Mouse (Mus musculus) E14TG2a.4 (cell line): ENCODE measurements at regions not wholly inside any gene's neighbourhood (a gene's known extent, or its start where the extent isn't known, plus 50 kb on each side); places are given as distances from the start of the nearest gene placed in this dataset.

Experiments
- H3K27me3 ChIP-seq: 2 replicates; pipeline ENCODE4 v1.6.1; 2014; ENCODE audit warnings: low read length, control low read depth; ENCODE audit not compliant: insufficient read depth
- H3K36me3 ChIP-seq: 2 replicates; pipeline ENCODE4 v1.6.1; 2014; ENCODE audit warnings: low read length, control low read depth; ENCODE audit not compliant: insufficient read depth
- H3K4me1 ChIP-seq: replicated peaks from 2 replicates; pipeline ENCODE4 v1.6.1; 2014; ENCODE audit warnings: low read depth, low read length, control low read depth
- H3K4me3 ChIP-seq: replicated peaks from 2 replicates; pipeline ENCODE4 v1.5.1; 2014; ENCODE audit warnings: mild to moderate bottlenecking, low read length
- H3K9me3 ChIP-seq: 2 replicates; pipeline ENCODE4 v1.6.1; 2014; ENCODE audit warnings: low read length, control low read depth
- CTCF ChIP-seq: conservative IDR thresholded peaks from 2 replicates; pipeline ENCODE4 v1.5.1; 2014; ENCODE audit warnings: low read length
- NANOG ChIP-seq: IDR thresholded peaks from 2 replicates; pipeline ENCODE4 v1.6.1; 2014; ENCODE audit warnings: borderline replicate concordance, low read length, mixed read lengths
- POU5F1 ChIP-seq: IDR thresholded peaks from 2 replicates; pipeline ENCODE4 v1.6.1; 2014; ENCODE audit warnings: low read length, borderline replicate concordance

DNA sequence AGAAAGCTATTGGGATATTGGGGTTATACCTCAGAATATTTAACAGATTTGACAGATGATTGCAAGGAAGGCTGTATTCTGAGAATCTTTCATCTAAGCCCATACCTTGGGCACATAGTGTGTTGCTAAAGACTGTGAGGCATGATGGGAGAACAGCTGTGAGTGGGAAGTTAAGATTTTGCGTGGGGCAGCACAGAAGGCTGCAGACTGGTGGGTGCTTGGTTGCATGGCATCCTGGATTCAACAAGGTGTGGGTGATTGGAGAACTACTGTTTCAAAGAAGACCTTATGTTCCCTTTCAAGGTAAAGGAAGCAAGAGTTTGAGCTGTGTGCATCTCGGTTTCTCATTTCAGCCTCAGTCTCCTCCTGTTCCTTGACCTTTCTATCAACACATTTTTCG lies 584.8 kb downstream of the Sh2d4b start:
- TF ChIP-seq POU5F1 (no peak), CTCF (no peak), NANOG (no peak)
- no peaks in the 10 kb centered on the region for H3K36me3 ChIP-seq

DNA sequence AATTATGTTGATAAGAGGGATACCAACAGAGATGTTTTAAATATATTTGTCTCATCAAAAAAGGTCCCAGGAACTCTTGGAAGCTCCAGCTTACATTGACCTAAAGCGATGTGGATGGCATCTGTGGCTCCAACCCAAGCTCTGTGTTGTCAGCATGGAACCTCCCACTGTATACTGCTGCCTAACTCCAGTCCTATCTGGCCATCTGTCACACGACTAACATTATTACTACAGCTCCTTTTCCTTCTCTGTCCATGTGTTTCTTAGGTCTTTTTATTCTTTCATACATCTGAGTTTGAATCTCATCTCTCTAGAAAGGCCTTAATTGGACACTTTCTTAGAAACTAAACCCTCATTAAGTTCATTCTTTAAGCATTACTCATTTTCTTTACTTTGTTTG lies 613.9 kb downstream of the Sh2d4b start:
- H3K27me3 ChIP-seq = no peaks in the 10 kb centered on the region
- TF ChIP-seq POU5F1 = no peak
- no peak for TF ChIP-seq NANOG
- TF ChIP-seq CTCF = no peak
- no peaks in the 10 kb centered on the region for H3K4me1 ChIP-seq
- H3K4me3 ChIP-seq = no peak overlapping the region
- H3K9me3 ChIP-seq = no peaks in the 10 kb centered on the region
- no peaks in the 10 kb centered on the region for H3K36me3 ChIP-seq

More for the DNA sequence above, 584.8 kb downstream of the Sh2d4b start:
- Histone ChIP-seq H3K4me3 (no peak overlapping the region), H3K4me1 (no peaks in the 10 kb centered on the region), H3K27me3 (no peaks in the 10 kb centered on the region), H3K9me3 (no peaks in the 10 kb centered on the region)

DNA sequence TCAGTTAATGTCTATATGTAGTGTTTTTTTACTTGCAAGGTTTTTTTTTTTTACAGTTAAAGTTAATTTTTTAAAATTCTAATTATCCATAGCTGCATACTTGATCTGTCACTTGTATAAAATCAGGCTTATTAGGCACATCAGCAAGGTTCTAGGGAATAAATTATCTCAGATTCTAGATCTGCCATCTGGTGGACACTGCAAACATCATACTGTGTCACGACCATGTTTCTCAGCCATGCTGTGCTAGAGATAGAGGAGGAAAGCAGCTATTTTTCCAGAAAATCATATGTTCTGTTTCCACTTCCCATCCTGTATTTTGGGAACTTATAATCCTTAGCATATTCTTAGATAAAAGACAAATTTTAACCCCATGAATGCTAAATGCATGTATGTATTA lies 617.7 kb downstream of the Sh2d4b start:
- TF ChIP-seq CTCF (no peak), NANOG (no peak), POU5F1 (no peak)
- Histone ChIP-seq H3K27me3 (no peaks in the 10 kb centered on the region), H3K4me1 (no peaks in the 10 kb centered on the region), H3K36me3 (no peaks in the 10 kb centered on the region), H3K4me3 (no peak overlapping the region), H3K9me3 (no peaks in the 10 kb centered on the region)

DNA sequence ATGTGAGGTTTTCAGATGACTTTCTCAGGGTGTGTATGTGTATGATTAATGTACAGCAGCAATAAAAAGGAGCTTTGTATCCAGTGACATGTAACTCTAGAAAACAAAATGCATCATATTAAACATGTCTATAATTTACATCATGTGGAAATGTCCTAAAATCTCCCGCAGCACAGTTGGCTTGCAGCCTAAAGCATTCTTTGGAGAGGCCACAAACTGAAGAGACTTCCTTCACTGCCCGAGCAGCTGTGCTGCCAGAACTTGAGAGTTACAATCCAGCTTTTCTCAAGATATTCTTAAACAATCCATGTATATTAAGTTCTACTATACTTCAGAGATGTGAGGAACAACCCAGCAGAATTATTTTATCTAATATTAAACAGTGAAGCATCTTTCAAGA lies 631.4 kb downstream of the Sh2d4b start:
- no peaks in the 10 kb centered on the region for H3K9me3 ChIP-seq
- TF ChIP-seq CTCF = no peak
- TF ChIP-seq POU5F1 = no peak
- TF ChIP-seq NANOG = no peak

DNA sequence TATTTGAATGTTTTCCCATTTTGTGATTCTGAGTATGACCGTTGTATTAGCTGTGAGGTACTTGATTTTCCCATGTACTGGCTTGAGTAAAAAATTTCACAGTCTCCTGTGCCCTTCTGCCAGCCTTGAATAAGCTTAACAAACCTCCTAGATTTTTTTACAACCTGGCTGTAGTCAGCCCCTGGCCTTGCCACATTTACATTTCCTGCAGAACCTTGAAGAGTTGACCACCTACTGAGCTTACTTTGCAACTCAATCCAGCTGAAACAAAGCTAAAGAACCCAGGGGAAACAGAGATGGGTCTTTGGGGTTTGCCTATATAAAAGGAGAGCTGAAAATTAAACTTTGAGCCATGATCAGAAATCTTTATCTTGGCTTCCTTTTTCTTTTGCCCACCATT lies 661.0 kb downstream of the Sh2d4b start:
- H3K36me3 ChIP-seq = no peaks in the 10 kb centered on the region
- no peaks in the 10 kb centered on the region for H3K9me3 ChIP-seq
- no peak overlapping the region for H3K4me3 ChIP-seq
- peaks cover 36% of the 10 kb centered on the region for H3K4me1 ChIP-seq
- no peaks in the 10 kb centered on the region for H3K27me3 ChIP-seq
- no peak for TF ChIP-seq CTCF
- TF ChIP-seq NANOG = peak; percentile 38; the same call in 1 of the 2 replicates

More for the DNA sequence above, 631.4 kb downstream of the Sh2d4b start:
- Histone ChIP-seq H3K27me3 (no peaks in the 10 kb centered on the region), H3K36me3 (no peaks in the 10 kb centered on the region), H3K4me3 (no peak overlapping the region), H3K4me1 (no peaks in the 10 kb centered on the region)

DNA sequence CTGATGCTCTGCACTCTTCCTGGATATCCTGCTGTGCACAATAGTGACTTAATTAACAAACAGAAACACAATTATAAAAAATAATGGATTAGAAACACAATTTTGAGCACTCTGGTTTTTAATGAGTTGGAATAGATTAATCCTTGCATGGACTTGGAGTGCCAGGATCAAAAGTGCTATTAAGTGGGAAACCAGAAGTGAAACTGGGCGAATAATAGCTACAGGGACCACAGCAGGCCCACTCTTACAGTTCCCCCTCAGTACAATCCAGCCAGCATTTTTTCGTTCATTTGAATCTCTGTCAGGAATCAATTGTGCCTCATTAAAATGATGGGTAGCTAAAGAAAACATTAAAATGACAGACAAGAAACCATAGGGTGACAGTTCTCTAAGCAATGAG lies 668.7 kb downstream of the Sh2d4b start:
- no peaks in the 10 kb centered on the region for H3K27me3 ChIP-seq
- no peaks in the 10 kb centered on the region for H3K36me3 ChIP-seq
- TF ChIP-seq NANOG (no peak), CTCF (no peak), POU5F1 (no peak)
- no peaks in the 10 kb centered on the region for H3K4me1 ChIP-seq
- H3K9me3 ChIP-seq = no peaks in the 10 kb centered on the region
- no peak overlapping the region for H3K4me3 ChIP-seq
